Mouse (Mus musculus) heart, embryonic 16.5 days (tissue): ENCODE data around the gene Kif21b. TPM values are rescaled to one million over a fixed set of nuclear protein-coding genes. Genes with fewer than 3 reads are reported as not detected.

Experiments used
- ATAC-seq: fragments of 200-750 bp; cut with Nextera tagmentation; replicated peaks from 2 replicates; pipeline ENCODE4 v1.8.0; 2017; ENCODE audit warnings: moderate number of reproducible peaks; ENCODE audit not compliant: insufficient read depth, low FRiP score; ENCODE audit errors: extremely low read depth
- H3K27ac ChIP-seq: fragments of 300-500 bp; sonication (generic); 2 replicates; pipeline ENCODE4 v1.5.1; 2014; ENCODE audit warnings: mild to moderate bottlenecking, low read length, control low read depth, moderate library complexity
- H3K27me3 ChIP-seq: fragments of 300-500 bp; sonication (generic); 2 replicates; pipeline ENCODE4 v1.6.1; 2014; ENCODE audit warnings: low read length, mixed read lengths; ENCODE audit not compliant: control insufficient read depth, insufficient read depth
- H3K36me3 ChIP-seq: fragments of 300-500 bp; sonication (generic); 2 replicates; pipeline ENCODE4 v1.6.1; 2014; ENCODE audit not compliant: control insufficient read depth, insufficient read depth
- H3K4me1 ChIP-seq: fragments of 300-500 bp; sonication (generic); 2 replicates; pipeline ENCODE4 v1.6.1; 2014; ENCODE audit warnings: low read length, mixed read lengths; ENCODE audit not compliant: control insufficient read depth, insufficient read depth
- H3K4me2 ChIP-seq: fragments of 300-500 bp; sonication (generic); 2 replicates; pipeline ENCODE4 v1.6.1; 2014; ENCODE audit warnings: low read depth, mild to moderate bottlenecking, control low read depth, low read length
- H3K4me3 ChIP-seq: fragments of 300-500 bp; sonication (generic); 2 replicates; pipeline ENCODE4 v1.5.1; 2014; ENCODE audit warnings: mild to moderate bottlenecking, control low read depth, low read length
- H3K9ac ChIP-seq: fragments of 300-500 bp; sonication (generic); 2 replicates; pipeline ENCODE4 v1.6.1; 2014; ENCODE audit warnings: low read length, control low read depth
- H3K9me3 ChIP-seq: fragments of 300-500 bp; sonication (generic); replicated peaks from 2 replicates; pipeline ENCODE4 v1.6.1; 2016; ENCODE audit warnings: low read length; ENCODE audit not compliant: control insufficient read depth
- WGBS: fragments of 180-500 bp; shearing (Covaris S2); extraction: QIAGEN DNeasy Blood & Tissue Kit; methylation state at CpG from one replicate; pipeline ENCODE4 v1.1.7; 2014; 5-methylcytosine and 5-hydroxymethylcytosine counted together
- polyA plus RNA-seq: library from polyadenylated mRNA; unstranded; fragments of >200 nt; fragmentation: Nextera tagmentation; extraction: Ambion mirVana; gene quantifications from 2 replicates; pipeline ENCODE4 v1.2.1, GENCODE M21; 2015

The Kif21b gene
- polyA plus RNA-seq, 1 experiment from 2014 or later, result 2.6 TPM

- Histone ChIP-seq H3K27ac (no peak overlapping the region), H3K4me1 (peaks cover 6% of the 10 kb centered on the region), H3K4me3 (no peak overlapping the region), H3K9ac (no peak overlapping the region), H3K27me3 (peaks cover 3% of the 10 kb centered on the region; the same call in 1 of the 2 replicates), H3K9me3 (no peaks in the 10 kb centered on the region), H3K36me3 (0 out of 2 replicates have a peak, but pooled peaks cover 3% of the 10 kb centered on the region), H3K4me2 (no peak overlapping the region)
- WGBS, result 33% methylated on average over 6 of the region's 6 CpGs
- ATAC-seq, result no peak
Measured at GRCm38 (mm10) chr1:136175183-136175582, 44.0 kb downstream of the Kif21b start.

GRCm38 (mm10) chr1:136177085-136177484 lies 45.9 kb downstream of the Kif21b start:
- Histone ChIP-seq H3K4me2 (no peak overlapping the region), H3K27ac (no peak overlapping the region), H3K9ac (no peak overlapping the region), H3K4me3 (no peak overlapping the region), H3K9me3 (no peaks in the 10 kb centered on the region), H3K27me3 (peaks cover 3% of the 10 kb centered on the region; the same call in 1 of the 2 replicates), H3K4me1 (peaks cover 6% of the 10 kb centered on the region), H3K36me3 (0 out of 2 replicates have a peak, but pooled peaks cover 3% of the 10 kb centered on the region)
- ATAC-seq, result no peak
- WGBS, result 71% methylated on average over 2 of the region's 2 CpGs

GRCm38 (mm10) chr1:136178741-136179140 lies 47.6 kb downstream of the Kif21b start:
- Histone ChIP-seq H3K36me3 (0 out of 2 replicates have a peak, but pooled peaks cover 3% of the 10 kb centered on the region), H3K4me3 (no peak overlapping the region), H3K9me3 (no peaks in the 10 kb centered on the region), H3K27ac (no peak overlapping the region), H3K27me3 (no peaks in the 10 kb centered on the region), H3K4me2 (no peak overlapping the region), H3K9ac (no peak overlapping the region), H3K4me1 (peaks cover 6% of the 10 kb centered on the region)
- WGBS, result 41% methylated on average over 6 of the region's 6 CpGs
- no peak for ATAC-seq

DNA sequence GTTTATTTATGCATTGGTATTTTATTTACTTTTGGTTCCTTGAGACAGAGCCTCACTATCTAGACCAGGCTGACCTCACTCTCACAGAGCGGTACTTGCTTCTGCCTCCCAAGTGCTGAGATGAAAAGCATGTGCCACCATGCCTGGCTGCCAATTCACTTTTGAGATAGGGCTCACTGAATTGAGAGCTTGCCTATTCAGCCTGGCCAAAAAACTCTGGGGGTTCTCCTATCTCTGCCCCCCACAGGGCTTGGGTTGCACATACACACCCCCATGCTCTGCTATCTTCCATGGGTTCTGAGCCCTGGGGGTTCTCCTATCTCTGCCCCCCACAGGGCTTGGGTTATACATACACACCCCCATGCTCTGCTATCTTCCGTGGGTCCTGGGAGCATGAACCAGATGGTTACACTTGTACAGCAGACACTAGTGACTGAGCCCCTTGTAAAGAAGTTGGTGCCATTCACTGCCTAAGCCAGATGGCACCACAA lies 48.4 kb downstream of the Kif21b start:
- 40% methylated on average over 2 of the region's 2 CpGs for WGBS
- no peak; the same call in 1 of the 2 replicates for ATAC-seq
- no peak overlapping the region for H3K27ac ChIP-seq
- H3K9me3 ChIP-seq, result no peaks in the 10 kb centered on the region
- H3K36me3 ChIP-seq, result 0 out of 2 replicates have a peak, but pooled peaks cover 3% of the 10 kb centered on the region
- peaks cover 7% of the 10 kb centered on the region for H3K4me1 ChIP-seq
- H3K27me3 ChIP-seq, result no peaks in the 10 kb centered on the region
- no peak overlapping the region for H3K4me3 ChIP-seq
- H3K4me2 ChIP-seq, result no peak overlapping the region
- no peak overlapping the region for H3K9ac ChIP-seq

GRCm38 (mm10) chr1:136190033-136190432 lies 58.8 kb downstream of the Kif21b start:
- no peak overlapping the region for H3K4me2 ChIP-seq
- H3K4me3 ChIP-seq, result no peak overlapping the region
- no peaks in the 10 kb centered on the region for H3K36me3 ChIP-seq
- no peaks in the 10 kb centered on the region for H3K4me1 ChIP-seq
- H3K27ac ChIP-seq, result no peak overlapping the region
- H3K27me3 ChIP-seq, result no peaks in the 10 kb centered on the region
- H3K9me3 ChIP-seq, result no peaks in the 10 kb centered on the region
- ATAC-seq, result no peak
- H3K9ac ChIP-seq, result no peak overlapping the region
- WGBS, result 80% methylated on average over 5 of the region's 5 CpGs

DNA sequence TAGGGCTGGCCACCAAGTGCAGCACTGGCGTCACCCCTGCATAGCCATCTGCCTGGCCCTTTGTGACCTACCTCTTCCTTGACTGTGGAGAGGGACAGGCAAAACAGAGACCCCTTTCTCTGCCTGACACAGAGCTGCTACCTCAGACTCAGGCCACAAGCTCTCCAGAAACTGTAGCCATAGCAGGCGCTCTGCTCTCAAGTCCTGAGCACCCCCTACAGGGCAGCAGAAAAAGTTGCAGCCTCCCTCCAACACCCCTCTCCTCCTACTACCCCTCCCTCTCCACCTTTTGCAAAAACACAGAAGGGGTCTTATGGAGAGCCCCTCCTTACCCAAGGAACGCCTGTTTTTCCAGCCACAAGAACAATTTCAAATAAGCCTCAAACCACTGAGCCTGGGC lies 81.6 kb downstream of the Kif21b start, which contains the start of gene Mroh3:
TSS of gene Mroh3 (minus strand) at position 26 of the 400 bp plus-strand sequence.
- no peaks in the 10 kb centered on the region for H3K36me3 ChIP-seq
- WGBS, result 28% methylated on average over 3 of the region's 3 CpGs
- no peak within 1 kb of the TSS for H3K9ac ChIP-seq
- H3K9me3 ChIP-seq, result no peaks in the 10 kb centered on the region
- H3K27ac ChIP-seq, result no peak within 1 kb of the TSS
- ATAC-seq, result no peak
- H3K4me1 ChIP-seq, result no peaks in the 10 kb centered on the region
- H3K4me3 ChIP-seq, result no peak within 1 kb of the TSS
- no peaks in the 10 kb centered on the region for H3K27me3 ChIP-seq
- no peak within 1 kb of the TSS for H3K4me2 ChIP-seq

GRCm38 (mm10) chr1:136214304-136214703 lies 83.1 kb downstream of the Kif21b start:
- Histone ChIP-seq H3K4me3 (no peak overlapping the region), H3K4me1 (no peaks in the 10 kb centered on the region), H3K4me2 (no peak overlapping the region), H3K27ac (no peak overlapping the region), H3K27me3 (no peaks in the 10 kb centered on the region), H3K36me3 (no peaks in the 10 kb centered on the region), H3K9ac (no peak overlapping the region), H3K9me3 (no peaks in the 10 kb centered on the region)
- ATAC-seq, result no peak
- 75% methylated on average over 15 of the region's 15 CpGs for WGBS

DNA sequence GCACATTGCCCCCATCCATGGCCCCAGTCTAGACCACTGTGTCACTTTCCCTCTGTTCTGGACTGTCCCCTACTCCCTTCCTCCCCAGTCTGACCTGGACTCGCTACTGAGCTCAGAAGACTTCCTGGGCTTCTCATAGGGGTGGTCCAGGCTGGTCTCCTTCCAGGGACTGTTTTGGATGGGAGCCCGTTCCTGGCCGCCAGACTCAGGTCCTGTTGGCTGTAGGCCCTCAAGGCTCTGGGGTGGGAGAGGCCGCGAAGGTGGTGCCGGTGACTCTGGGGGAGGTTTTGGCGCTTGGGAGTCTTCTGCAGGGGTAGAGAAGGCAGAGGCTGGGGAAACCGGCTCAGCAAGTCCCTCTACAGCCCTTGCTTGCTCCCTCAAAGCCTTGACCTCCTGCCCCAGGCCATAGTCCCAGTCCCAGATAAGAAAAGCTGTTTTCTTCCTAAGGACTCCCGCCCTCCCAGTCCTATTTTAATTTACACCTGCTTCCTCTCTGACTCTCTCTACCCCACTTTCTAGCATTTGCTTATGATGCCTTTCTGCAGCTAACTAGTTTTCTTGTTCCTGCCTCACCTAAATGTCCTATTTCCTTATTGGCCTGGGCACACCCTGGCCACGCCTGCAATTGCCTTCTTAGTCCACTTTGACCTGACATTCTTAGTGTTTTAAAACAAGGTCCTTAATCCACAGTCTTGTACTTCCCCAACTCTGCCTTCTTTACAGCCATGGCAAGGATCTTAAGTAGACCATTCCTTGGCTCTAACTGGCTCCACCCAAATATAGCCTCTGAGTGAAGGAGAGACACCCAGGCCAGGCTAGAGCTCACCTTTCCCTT lies 89.1 kb downstream of the Kif21b start:
- H3K9me3 ChIP-seq, result no peaks in the 10 kb centered on the region
- H3K27me3 ChIP-seq, result no peaks in the 10 kb centered on the region
- H3K4me1 ChIP-seq, result no peaks in the 10 kb centered on the region
- no peak overlapping the region for H3K27ac ChIP-seq
- no peaks in the 10 kb centered on the region for H3K36me3 ChIP-seq
- H3K4me3 ChIP-seq, result no peak overlapping the region
- H3K4me2 ChIP-seq, result no peak overlapping the region
- ATAC-seq, result no peak
- 64% methylated on average over 10 of the region's 10 CpGs for WGBS
- no peak overlapping the region for H3K9ac ChIP-seq

DNA sequence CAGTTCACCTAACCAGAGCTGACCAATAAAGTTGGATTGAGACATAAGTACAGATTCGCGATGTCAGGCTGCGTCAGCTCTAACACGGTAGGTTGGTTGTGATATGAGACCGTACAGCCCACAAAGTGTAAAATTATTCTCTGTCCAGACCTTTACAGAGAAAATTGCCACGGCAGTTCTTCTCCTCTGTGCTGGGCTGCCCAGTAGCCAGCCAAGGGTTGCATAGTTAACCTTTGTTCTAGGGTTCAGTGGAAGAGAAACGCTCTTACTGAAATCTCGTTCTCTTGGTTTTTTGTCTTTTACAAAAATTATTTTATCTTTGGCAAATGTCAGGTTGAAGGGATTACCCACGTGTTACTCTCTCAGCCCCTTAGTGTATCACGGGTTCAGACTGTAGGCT lies 91.2 kb downstream of the Kif21b start:
- Histone ChIP-seq H3K9ac (no peak overlapping the region), H3K36me3 (no peaks in the 10 kb centered on the region), H3K27ac (no peak overlapping the region), H3K27me3 (peaks cover 2% of the 10 kb centered on the region; the same call in 1 of the 2 replicates), H3K4me3 (no peak overlapping the region), H3K4me2 (no peak overlapping the region), H3K9me3 (no peaks in the 10 kb centered on the region), H3K4me1 (no peaks in the 10 kb centered on the region)
- WGBS, result 76% methylated on average over 10 of the region's 10 CpGs
- ATAC-seq, result no peak
